Mouse (Mus musculus) MEL (cell line): ENCODE measurements around the gene Vmn1r237. TPM values are rescaled to one million over a fixed set of nuclear protein-coding genes. Genes with fewer than 3 reads are reported as not detected.

Source experiments
- polyA plus RNA-seq, 2 experiments: library from polyadenylated mRNA; stranded (reverse) in 1 of 2; unstranded in 1 of 2; fragments of >175 nt in 1 of 2; fragments of >200 nt in 1 of 2; gene quantifications; 2 replicates each; pipeline versions ENCODE4 v1.2.1 to v1.2.4; 2012; ENCODE audit warnings: low replicate concordance in 2 of 2, low read depth in 1 of 2; ENCODE audit not compliant: insufficient read length in 2 of 2, insufficient read depth in 1 of 2, missing spikeins in 1 of 2
- total RNA-seq: library from RNA; depleted of rRNA; stranded (reverse); fragments of 300-350 nt; gene quantifications from 2 replicates; pipeline ENCODE4 v1.2.3, GENCODE M21; 2012; rRNA removed

The Vmn1r237 gene
- total and polyA plus RNA-seq, 3 experiments, result not detected

Other genes starting within 250 kb of the Vmn1r237 start
- not detected in 2 replicates for gene Vmn1r234, start 85.8 kb upstream of the Vmn1r237 start, total RNA-seq
- not detected for gene Vmn1r234, start 85.8 kb upstream of the Vmn1r237 start, polyA plus RNA-seq
- gene Vmn1r235, start 55.5 kb upstream of the Vmn1r237 start, total RNA-seq, result not detected in 2 replicates
- not detected for gene Vmn1r235, start 55.5 kb upstream of the Vmn1r237 start, polyA plus RNA-seq
- not detected in 2 replicates for gene Vmn1r236, start 28.9 kb upstream of the Vmn1r237 start, total RNA-seq
- under 1 TPM in 1 of 2 experiments, not detected in 1; 0.01 TPM for gene Vmn1r236, start 28.9 kb upstream of the Vmn1r237 start, polyA plus RNA-seq
- not detected in 2 replicates for gene Zfp677, start 71.9 kb downstream of the Vmn1r237 start, total RNA-seq
- not detected for gene Zfp677, start 71.9 kb downstream of the Vmn1r237 start, polyA plus RNA-seq
- 2.0 and 2.7 TPM in 2 replicates for gene Zfp54, start 111.4 kb downstream of the Vmn1r237 start, total RNA-seq
- gene Zfp54, start 111.4 kb downstream of the Vmn1r237 start, polyA plus RNA-seq, result 1 to 10 TPM in 1 of 2 experiments, not detected in 1; 1.5 TPM
- 5.5 and 6.2 TPM in 2 replicates for gene Zfp51, start 138.5 kb downstream of the Vmn1r237 start, total RNA-seq
- gene Zfp51, start 138.5 kb downstream of the Vmn1r237 start, polyA plus RNA-seq, result 1 to 10 TPM in 1 of 2 experiments, not detected in 1; 3.5 TPM
- 1.8 TPM in 2 replicates for gene Zfp53, start 177.1 kb downstream of the Vmn1r237 start, total RNA-seq
- gene Zfp53, start 177.1 kb downstream of the Vmn1r237 start, polyA plus RNA-seq, result 1 to 10 TPM in 1 of 2 experiments, not detected in 1; 2.2 TPM
- gene Zfp52, start 223.7 kb downstream of the Vmn1r237 start, total RNA-seq, result 3.5 and 4.0 TPM in 2 replicates
- gene Zfp52, start 223.7 kb downstream of the Vmn1r237 start, polyA plus RNA-seq, result 1 to 10 TPM in 1 of 2 experiments, not detected in 1; 2.8 TPM